Mouse (Mus musculus) cerebellum, adult 9-10 months (tissue): ENCODE results near the gene Ptprn2.

Experiments
- DNase-seq: peaks from one replicate; pipeline ENCODE4 v3.0.0; 2022

Gene Ptprn2

GRCm38 (mm10) chr12:116595727-116596126 is 110.2 kb downstream of the Ptprn2 start:
- DNase-seq, result no peak

- no peak for DNase-seq
Observed at GRCm38 (mm10) chr12:116596993-116597392, 111.5 kb downstream of the Ptprn2 start.

- DNase-seq, result no peak
Observed at GRCm38 (mm10) chr12:116597670-116598069, 112.2 kb downstream of the Ptprn2 start.

- DNase-seq, result no peak
Observed at GRCm38 (mm10) chr12:116598123-116599005, 112.8 kb downstream of the Ptprn2 start.

GRCm38 (mm10) chr12:116599537-116599936 is 114.0 kb downstream of the Ptprn2 start:
- no peak for DNase-seq

- no peak for DNase-seq
Observed at GRCm38 (mm10) chr12:116600054-116600453, 114.5 kb downstream of the Ptprn2 start.

GRCm38 (mm10) chr12:116601395-116601794 is 115.9 kb downstream of the Ptprn2 start:
- DNase-seq, result no peak

- DNase-seq, result no peak
Observed at GRCm38 (mm10) chr12:116601921-116602320, 116.4 kb downstream of the Ptprn2 start.

- DNase-seq, result no peak
Observed at GRCm38 (mm10) chr12:116608598-116608997, 123.1 kb downstream of the Ptprn2 start.

GRCm38 (mm10) chr12:116619868-116620267 is 134.3 kb downstream of the Ptprn2 start:
- DNase-seq, result peak; percentile 83

- DNase-seq, result no peak
Observed at GRCm38 (mm10) chr12:116620299-116620698, 134.8 kb downstream of the Ptprn2 start.

- DNase-seq, result no peak
Observed at GRCm38 (mm10) chr12:116621325-116622040, 136.0 kb downstream of the Ptprn2 start.

- DNase-seq, result peak; percentile 93
Observed at GRCm38 (mm10) chr12:116622665-116623387, 137.3 kb downstream of the Ptprn2 start.

- DNase-seq, result peak; percentile 74
Observed at GRCm38 (mm10) chr12:116625391-116626281, 140.1 kb downstream of the Ptprn2 start.

- DNase-seq, result no peak
Observed at GRCm38 (mm10) chr12:116628992-116629391, 143.5 kb downstream of the Ptprn2 start.

- DNase-seq, result no peak
Observed at GRCm38 (mm10) chr12:116637498-116637897, 152.0 kb downstream of the Ptprn2 start.

- no peak for DNase-seq
Observed at GRCm38 (mm10) chr12:116640871-116641270, 155.4 kb downstream of the Ptprn2 start.

GRCm38 (mm10) chr12:116641339-116642190 is 156.0 kb downstream of the Ptprn2 start:
- DNase-seq, result no peak

- DNase-seq, result no peak
Observed at GRCm38 (mm10) chr12:116642191-116642549, 156.7 kb downstream of the Ptprn2 start.

GRCm38 (mm10) chr12:116646771-116647170 is 161.3 kb downstream of the Ptprn2 start:
- DNase-seq, result peak; percentile 51

GRCm38 (mm10) chr12:116648584-116649206 is 163.2 kb downstream of the Ptprn2 start:
- DNase-seq, result peak; percentile 34
